Mouse (Mus musculus): ENCODE measurements around the gene Zfp605.

DNA sequence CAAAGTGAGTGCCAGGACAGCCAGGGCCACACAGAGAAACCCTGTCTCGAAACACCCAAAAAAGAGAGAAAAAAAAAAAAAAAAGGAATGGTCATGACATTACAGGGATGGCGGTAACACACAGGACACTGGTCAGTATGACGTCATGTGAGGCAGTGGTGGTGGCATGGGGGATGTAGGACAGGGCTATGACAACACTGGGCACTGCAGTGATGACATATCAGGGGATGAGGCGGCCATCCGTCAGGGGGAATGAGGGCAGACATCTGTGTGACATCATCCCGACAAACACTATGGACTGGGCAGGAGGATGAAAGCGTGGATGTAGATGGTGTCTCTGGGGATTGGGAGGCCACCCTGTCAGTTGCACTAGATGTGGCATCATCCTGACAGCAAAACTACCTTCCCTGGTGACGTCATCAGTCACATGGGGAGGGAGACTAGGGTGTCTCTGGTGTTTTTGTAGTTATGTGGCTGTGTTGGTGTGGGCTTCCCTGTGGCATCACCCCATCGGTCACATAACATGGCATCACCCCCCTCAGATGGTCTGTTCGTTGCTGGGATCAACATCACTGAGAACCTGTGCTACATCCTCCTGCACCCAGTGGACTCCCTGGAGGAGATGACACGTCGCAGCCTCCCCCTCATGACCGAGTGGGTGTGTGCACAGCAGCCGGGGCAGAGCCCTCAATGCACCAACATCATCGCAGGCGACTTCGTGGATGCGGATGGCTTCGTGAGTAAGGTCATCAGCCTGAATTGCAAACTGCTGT is 6.9 kb upstream of the Zfp605 start:
- no peak for TF ChIP-seq CTCF (IDR thresholded peaks at IDR 0.05; ENCODE audit: low read depth, low read length)
- TF ChIP-seq EP300 (IDR thresholded peaks at IDR 0.05; ENCODE audit: insufficient read depth, low read depth, low read length) = no peak

Data from ES-Bruce4 (cell line).